Mouse (Mus musculus): ENCODE results near the gene Dhrs3. TPM values are rescaled to one million over a fixed set of nuclear protein-coding genes. Genes with fewer than 3 reads are reported as not detected.

The Dhrs3 gene
- polyA plus RNA-seq, 1 experiment: 23.8 TPM

DNA sequence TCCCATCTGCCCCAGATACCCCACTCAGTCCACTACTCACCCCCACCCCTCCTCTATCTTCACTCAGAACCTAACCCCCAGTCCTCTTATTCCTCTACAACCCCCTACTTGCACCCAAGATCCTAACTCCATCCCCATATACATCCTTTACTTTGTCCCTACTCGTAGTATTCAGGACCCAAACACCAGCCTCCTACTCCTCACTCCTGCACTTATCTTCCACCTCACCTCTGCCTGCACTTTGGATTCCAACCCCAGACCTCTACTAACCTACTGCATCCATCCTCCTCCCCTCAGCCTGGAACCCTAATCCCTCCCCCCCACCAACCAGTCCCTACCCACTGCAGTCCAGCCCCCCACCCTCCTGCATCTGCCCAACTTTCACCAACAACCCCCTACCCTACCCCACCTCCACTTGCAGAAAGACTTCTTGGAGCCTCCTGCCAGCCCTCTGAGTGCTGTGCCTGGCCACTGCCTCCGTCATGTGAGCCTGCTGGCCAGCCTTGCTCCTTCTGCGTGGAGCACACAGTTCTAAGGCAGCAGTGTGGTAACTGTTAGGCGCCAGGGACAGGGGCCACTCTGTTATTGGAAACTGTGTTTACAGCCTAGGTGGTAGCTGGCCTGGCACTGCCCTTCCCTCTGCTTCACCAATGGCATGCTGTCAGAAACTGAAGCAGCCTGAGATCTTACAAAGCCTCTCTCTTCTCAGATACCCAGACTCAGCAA is 14.5 kb downstream of the Dhrs3 start:
- no peaks in the 10 kb centered on the region for H3K4me1 ChIP-seq (ENCODE audit: control insufficient read depth, insufficient read depth, low read length)
- no peak for TF ChIP-seq CTCF (IDR thresholded peaks at IDR 0.05; ENCODE audit: borderline replicate concordance, insufficient read depth, low read length)
- TF ChIP-seq POLR2A (IDR thresholded peaks at IDR 0.05; ENCODE audit: low read depth, low read length): no peak
- no peak overlapping the region for H3K27ac ChIP-seq (ENCODE audit: insufficient read depth, low read length)
- H3K4me3 ChIP-seq (ENCODE audit: insufficient read depth, low read length): no peak overlapping the region

DNA sequence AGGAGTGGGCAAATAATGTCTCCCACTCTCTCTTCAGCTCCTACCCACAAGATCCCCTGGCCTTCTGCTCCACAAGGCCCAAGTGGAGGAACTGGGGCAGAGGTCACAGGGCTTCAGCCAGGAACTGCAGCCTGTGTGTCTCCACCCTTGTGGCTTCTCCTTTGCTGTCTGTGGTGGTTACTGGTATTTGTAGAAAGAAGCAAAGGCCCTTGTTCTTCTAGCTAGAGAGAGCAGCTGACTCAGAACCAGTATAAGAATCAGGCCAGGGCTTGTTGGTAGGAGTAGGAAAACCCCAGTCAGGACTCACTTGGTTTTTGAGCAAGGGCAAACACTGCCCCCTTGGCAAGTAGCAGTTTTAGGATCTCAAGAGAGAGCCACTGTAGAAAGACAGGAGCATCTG is 16.2 kb downstream of the Dhrs3 start:
- TF ChIP-seq POLR2A (IDR thresholded peaks at IDR 0.05; ENCODE audit: low read depth, low read length) (no peak), CTCF (IDR thresholded peaks at IDR 0.05; ENCODE audit: borderline replicate concordance, insufficient read depth, low read length) (no peak)
- no peak overlapping the region for H3K4me3 ChIP-seq (ENCODE audit: insufficient read depth, low read length)
- no peaks in the 10 kb centered on the region for H3K4me1 ChIP-seq (ENCODE audit: control insufficient read depth, insufficient read depth, low read length)
- no peak overlapping the region for H3K27ac ChIP-seq (ENCODE audit: insufficient read depth, low read length)

DNA sequence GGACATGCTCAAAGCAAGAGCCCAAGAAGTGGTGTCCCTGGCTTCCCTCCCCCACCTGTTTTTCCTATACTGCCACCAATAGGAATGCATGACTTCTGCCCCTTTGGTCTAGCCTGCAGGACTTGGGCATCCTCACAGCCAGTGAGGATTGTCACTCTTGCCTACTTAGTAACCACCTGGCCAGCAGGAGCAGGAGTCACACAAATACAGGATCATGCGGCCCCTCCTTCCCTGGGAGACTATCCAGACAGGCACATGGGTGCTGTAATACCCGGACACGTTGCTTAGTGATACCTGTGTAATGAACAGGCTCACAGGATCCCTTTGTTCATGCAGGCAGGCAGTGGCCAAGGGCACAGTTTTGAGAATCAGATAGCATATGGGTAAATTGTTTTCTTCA is 17.7 kb downstream of the Dhrs3 start:
- no peak overlapping the region for H3K4me3 ChIP-seq (ENCODE audit: insufficient read depth, low read length)
- H3K27ac ChIP-seq (ENCODE audit: insufficient read depth, low read length): no peak overlapping the region
- TF ChIP-seq CTCF (IDR thresholded peaks at IDR 0.05; ENCODE audit: borderline replicate concordance, insufficient read depth, low read length): no peak
- no peaks in the 10 kb centered on the region for H3K4me1 ChIP-seq (ENCODE audit: control insufficient read depth, insufficient read depth, low read length)

DNA sequence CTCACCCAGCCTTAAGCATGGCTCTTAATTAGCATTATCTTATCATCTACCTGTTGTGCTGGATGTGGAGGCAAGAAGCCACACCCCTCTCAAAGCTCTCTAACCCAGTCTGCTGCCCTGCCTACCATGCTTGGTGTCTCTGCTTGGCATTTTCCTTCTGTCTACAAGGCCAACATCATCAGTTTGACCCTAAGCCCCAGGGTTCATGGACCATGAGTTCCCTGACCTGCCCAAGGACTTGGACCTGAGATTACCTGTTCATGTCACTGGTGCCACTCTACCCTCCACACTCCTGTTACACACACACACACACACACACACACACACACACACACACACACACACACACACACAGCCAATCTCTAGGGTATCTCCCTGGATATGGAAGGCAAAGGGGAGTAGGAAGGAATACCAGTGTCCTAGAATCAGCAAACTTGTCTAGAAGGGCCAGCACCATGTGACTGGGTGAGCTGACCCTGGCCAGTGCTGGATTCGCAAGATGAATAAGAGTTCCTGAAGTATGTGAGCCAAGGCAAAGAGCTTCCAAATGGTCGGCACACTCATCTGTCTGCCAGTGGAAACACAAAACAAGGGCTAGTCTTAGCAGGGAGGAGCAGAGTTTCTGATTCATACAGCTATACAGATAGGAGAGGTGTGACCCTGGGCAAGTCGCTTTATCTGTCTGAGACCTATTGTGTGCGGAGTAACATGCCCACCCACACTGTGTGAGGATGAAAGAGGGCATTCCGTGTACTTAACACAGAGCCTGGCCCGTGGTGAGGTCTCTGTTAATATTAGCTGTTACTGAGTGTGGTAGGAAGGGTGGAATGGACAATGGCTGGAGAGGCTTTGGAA is 20.9 kb downstream of the Dhrs3 start:
- H3K4me1 ChIP-seq (ENCODE audit: control insufficient read depth, insufficient read depth, low read length): no peaks in the 10 kb centered on the region
- TF ChIP-seq CTCF (IDR thresholded peaks at IDR 0.05; ENCODE audit: borderline replicate concordance, insufficient read depth, low read length) (no peak), POLR2A (IDR thresholded peaks at IDR 0.05; ENCODE audit: low read depth, low read length) (no peak)

DNA sequence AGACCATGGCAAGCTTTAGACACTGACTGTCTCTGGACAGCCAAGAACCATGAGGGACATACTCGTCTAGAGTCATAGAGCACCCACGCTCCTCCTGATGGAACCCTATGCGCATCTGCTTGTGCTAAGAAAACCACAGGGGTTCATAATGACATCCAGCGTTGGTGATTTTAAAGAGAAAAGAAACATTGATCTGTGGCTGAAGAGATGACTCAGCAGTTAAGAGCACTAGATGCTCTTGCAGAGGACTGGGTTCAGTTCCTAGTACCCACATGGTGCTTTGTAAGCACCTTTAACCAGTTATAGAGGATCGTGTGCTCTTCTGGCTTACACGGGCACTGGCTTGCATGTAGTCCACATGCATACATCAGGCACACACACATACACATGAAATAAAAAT is 23.9 kb downstream of the Dhrs3 start:
- H3K4me1 ChIP-seq (ENCODE audit: control insufficient read depth, insufficient read depth, low read length): no peaks in the 10 kb centered on the region
- TF ChIP-seq POLR2A (IDR thresholded peaks at IDR 0.05; ENCODE audit: low read depth, low read length): no peak
- H3K27ac ChIP-seq (ENCODE audit: insufficient read depth, low read length): no peak overlapping the region
- no peak overlapping the region for H3K4me3 ChIP-seq (ENCODE audit: insufficient read depth, low read length)

More for the DNA sequence above, 20.9 kb downstream of the Dhrs3 start:
- H3K4me3 ChIP-seq (ENCODE audit: insufficient read depth, low read length): no peak overlapping the region
- no peak overlapping the region for H3K27ac ChIP-seq (ENCODE audit: insufficient read depth, low read length)

DNA sequence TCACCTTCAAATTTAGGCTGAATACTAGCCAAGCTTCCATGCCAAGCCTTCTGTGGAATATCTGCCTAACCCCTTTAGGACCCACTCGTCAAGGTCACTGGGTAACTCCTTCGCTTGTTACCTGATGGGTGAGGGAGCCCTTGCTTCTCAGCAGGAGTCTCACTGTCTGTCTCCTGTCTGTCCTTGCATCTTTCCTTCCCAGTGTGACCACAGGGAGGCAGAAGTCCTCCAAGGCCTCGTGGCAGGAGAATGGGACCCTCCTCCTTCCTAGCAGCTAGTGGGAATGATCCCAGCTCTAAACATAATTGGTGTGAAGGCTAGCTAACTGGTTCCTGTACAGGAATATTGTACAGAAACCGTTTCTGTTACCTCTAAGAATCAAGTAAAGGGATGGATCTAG is 24.5 kb downstream of the Dhrs3 start:
- no peak overlapping the region for H3K27ac ChIP-seq (ENCODE audit: insufficient read depth, low read length)
- TF ChIP-seq CTCF (IDR thresholded peaks at IDR 0.05; ENCODE audit: borderline replicate concordance, insufficient read depth, low read length): peak; percentile 23; the same call in 1 of the 2 replicates
- no peak for TF ChIP-seq POLR2A (IDR thresholded peaks at IDR 0.05; ENCODE audit: low read depth, low read length)
- no peaks in the 10 kb centered on the region for H3K4me1 ChIP-seq (ENCODE audit: control insufficient read depth, insufficient read depth, low read length)
- H3K4me3 ChIP-seq (ENCODE audit: insufficient read depth, low read length): no peak overlapping the region

DNA sequence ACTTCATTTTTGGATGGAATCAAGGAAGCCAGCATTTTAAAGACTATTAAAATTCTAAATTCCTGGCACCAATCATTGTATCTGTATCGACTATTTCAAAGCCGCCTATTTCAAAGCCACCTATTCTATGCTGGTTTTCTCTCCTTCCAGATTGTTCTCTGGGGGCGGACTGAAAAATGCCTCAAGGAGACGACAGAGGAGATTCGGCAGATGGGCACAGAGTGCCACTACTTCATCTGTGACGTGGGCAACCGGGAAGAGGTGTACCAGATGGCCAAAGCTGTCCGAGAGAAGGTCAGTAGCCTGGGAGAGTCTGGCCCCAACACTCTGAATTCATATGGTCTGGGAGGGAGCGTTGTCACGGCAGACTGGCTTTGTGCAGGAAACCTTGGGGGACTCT is 25.9 kb downstream of the Dhrs3 start:
- no peaks in the 10 kb centered on the region for H3K4me1 ChIP-seq (ENCODE audit: control insufficient read depth, insufficient read depth, low read length)
- no peak overlapping the region for H3K27ac ChIP-seq (ENCODE audit: insufficient read depth, low read length)
- no peak overlapping the region for H3K4me3 ChIP-seq (ENCODE audit: insufficient read depth, low read length)
- TF ChIP-seq CTCF (IDR thresholded peaks at IDR 0.05; ENCODE audit: borderline replicate concordance, insufficient read depth, low read length) (no peak), POLR2A (IDR thresholded peaks at IDR 0.05; ENCODE audit: low read depth, low read length) (no peak)

DNA sequence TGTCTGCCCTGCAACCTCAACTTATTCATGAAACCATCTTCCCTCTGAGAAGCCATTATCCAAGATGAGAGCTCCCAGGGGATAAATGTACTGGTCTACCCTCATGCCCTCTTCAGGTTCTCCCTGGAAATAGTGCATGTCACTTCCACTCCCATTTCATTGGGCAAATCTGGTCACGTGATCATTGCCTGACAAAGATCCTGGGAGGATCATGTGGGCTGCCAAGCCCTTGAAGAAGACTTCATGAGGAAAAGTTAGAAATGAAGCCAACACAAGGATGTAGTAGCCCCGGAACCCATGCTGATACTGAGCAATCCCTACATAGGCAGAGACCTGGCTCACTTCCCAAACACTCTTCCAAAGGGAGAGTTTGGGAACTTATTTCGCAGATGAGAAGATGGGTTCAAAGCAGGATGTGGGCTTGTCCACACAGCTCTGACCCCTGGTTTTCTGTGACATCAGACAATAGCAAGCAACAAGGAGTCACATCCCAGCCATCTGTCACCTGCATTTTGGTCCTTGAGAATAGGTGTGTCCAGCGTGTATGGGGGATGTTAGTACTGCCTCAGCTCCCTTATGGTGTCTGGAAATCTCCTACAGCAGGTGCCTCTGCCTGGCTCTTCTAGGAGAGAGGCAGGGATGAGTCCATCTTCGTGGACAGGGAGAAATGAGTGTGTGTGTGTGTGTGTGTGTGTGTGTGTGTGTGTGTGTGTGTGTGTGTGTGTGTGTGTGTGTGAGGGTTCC is 36.2 kb downstream of the Dhrs3 start:
- peak overlapping the region; percentile 95 for H3K27ac ChIP-seq (ENCODE audit: insufficient read depth, low read length)
- TF ChIP-seq POLR2A (IDR thresholded peaks at IDR 0.05; ENCODE audit: low read depth, low read length) (no peak), CTCF (IDR thresholded peaks at IDR 0.05; ENCODE audit: borderline replicate concordance, insufficient read depth, low read length) (no peak)

DNA sequence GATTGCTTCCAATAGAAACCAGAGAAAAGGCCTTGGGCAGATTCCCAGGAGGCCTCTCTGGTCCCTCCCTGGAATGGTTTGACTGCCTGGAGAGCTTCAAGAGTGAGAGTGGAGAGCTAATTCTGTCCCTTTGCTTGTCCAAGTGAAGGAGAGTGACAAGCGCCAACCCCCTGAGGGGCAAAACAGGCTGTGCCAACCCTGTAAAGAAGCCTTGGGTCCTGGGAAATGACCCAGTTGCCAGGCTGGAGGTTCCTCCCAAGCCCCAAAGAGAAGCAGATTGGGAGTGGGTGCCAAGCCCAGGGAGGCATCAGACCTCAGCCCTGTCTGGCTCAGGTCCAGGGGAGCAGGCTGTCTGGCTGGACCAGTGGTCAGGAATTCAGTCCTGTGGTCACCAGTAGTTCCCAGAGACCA is 37.2 kb downstream of the Dhrs3 start:
- peak overlapping the region; percentile 95 for H3K27ac ChIP-seq (ENCODE audit: insufficient read depth, low read length)
- TF ChIP-seq CTCF (IDR thresholded peaks at IDR 0.05; ENCODE audit: borderline replicate concordance, insufficient read depth, low read length) (no peak), POLR2A (IDR thresholded peaks at IDR 0.05; ENCODE audit: low read depth, low read length) (no peak)
- H3K4me3 ChIP-seq (ENCODE audit: insufficient read depth, low read length): no peak overlapping the region
- peaks cover 9% of the 10 kb centered on the region for H3K4me1 ChIP-seq (ENCODE audit: control insufficient read depth, insufficient read depth, low read length)

More for the DNA sequence above, 36.2 kb downstream of the Dhrs3 start:
- H3K4me1 ChIP-seq (ENCODE audit: control insufficient read depth, insufficient read depth, low read length): peaks cover 7% of the 10 kb centered on the region
- no peak overlapping the region for H3K4me3 ChIP-seq (ENCODE audit: insufficient read depth, low read length)
